Mouse (Mus musculus) T-helper 17 cell (primary cell): Measurements from ENCODE around the gene Tmem8b.

Experiments used
- in situ Hi-C, 2 experiments: fragments of 300-600 bp; cut with MboI, MseI; formaldehyde crosslinking; loops; 1 replicate in 1 of 2; 2 replicates in 1 of 2; pipeline ENCODE4 v1.15.1; 2025; ENCODE audit warnings: high pct_unique_total_duplicates in 2 of 2

Tmem8b gene

DNA sequence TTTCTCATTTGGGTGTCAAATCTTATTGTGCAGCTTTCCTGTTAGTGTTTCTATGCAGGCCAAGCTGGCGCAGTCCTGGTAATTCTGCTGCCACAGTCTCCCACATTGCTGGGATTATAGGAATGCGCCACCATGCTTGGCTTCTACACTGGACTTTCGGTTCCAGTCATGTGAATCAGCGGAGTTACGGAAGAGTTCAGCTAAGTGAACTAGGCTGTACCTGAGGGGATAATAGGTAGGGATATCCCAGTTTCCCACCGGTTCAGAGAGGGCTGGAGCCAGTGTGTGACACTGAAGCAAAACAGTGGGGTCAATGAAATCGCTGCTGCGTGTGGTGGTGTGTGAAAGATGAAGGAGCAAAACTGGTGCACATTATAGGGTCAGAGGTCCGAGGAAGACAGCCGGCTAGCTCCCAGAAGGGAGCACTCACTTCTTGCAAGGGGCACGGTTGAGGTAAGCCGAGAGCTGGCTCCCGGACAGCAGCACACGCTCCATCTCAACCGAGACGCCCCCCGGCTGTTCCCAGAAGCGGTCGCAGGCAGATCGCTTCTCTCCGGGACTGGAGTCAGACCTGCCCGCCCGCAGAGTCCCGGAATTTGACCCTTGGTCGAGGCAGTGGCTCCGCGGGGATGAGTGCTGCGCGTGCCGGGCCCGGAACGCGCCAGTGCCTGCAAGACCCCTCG lies 13.0 kb upstream of the Tmem8b start:
- in situ Hi-C loops: no loop called here

DNA sequence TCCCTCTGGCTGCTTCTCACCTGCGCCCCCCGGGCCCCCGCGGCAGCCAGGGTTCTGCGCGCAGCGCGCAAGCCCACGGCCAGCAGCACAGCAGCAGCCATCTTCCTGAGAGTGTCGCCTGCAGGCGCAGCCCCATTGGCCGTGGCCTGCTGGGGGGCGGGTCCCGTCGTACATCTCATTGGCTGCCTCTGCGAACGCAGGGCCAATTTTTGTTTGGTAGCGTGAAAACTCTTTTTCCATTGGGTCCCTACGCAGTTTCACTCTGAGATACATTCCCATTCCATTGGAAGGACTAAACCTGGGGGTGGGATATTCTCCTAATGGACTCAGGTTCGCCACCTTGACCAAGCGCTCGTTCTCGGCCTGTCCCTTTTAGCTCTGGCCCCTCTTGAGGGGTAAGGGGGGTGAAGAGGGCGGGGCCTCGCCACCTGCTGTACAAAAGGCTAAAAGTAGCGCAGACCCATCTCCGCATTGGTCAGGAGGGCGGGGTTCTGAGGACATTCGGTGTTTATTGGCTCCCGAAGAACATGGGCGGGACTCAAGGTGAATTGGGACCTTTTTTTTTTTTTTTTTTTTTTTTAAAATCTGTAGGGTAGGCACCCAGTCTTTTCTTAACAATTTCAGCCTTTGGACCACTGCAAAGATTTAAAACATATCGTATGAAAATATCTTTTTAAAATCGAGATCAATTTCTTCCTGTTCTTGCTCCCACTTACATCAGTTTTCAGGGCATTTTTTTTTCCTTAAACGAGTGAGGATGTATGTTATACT lies 12.2 kb upstream of the Tmem8b start, which contains the start of gene Hint2:
Hint2 (minus strand) TSS at position 128 of the 771 bp plus-strand sequence.
- in situ Hi-C loops: no loop called here

DNA sequence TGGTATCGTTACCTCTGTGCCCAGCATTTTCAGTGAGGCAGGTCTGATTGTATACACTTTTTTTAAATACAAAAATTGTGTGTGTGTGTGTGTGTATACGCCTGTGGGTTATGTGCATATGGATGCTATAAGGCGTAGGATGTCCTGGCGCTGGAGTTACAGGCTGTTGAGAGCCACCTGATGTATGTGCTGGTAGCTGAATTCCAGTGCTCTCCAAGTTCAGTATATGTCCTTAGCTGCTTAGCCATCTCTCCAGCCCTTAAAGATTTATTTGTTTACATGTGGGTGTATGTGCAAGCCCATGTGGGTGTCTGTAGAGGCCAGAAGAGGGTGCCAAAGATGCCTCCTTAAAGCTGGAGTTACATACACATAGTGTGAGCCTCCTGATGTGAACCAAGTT lies 11.6 kb upstream of the Tmem8b start:
- in situ Hi-C loops: no loop called here

DNA sequence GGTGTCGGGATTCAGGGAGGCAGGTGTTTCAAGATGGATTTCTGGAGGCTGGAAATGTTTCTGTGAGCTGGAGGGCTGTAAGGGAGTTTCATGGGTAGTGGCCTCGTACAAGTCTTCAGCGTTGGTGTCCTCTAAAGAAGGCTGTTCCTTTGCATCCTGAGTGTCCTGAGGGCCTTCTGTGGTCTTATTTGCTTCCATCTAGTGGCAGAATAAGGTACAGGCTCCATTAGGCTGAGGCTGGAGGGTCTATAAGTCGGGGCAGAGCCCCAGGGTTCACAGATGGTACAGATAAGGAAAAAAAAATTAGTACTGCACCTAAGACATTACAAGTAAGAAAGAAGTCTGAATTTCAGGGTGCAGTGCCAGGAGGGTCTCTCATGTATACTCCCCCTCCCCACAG lies 2.4 kb upstream of the Tmem8b start:
- in situ Hi-C loops: no loop called here

DNA sequence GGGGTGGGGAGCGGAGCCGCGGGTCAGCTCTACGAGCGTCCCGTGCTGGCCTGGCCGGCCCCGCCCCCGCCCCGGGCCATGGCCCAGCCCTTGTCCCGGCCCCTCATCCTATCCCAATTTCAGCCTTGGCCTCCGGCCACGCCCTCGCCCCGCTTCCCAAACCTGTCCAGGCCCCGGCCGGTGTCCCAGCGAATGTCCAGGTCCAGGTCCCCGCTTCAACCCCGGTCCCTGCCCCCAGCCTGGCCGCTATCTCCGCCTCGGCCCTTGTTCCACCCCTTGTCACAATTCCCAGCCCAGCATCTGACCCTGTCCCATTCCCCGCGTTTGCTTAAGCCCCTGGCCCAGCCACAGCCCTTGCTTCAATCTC lies 640 bp downstream of the Tmem8b start:
- in situ Hi-C loops: no loop called here

DNA sequence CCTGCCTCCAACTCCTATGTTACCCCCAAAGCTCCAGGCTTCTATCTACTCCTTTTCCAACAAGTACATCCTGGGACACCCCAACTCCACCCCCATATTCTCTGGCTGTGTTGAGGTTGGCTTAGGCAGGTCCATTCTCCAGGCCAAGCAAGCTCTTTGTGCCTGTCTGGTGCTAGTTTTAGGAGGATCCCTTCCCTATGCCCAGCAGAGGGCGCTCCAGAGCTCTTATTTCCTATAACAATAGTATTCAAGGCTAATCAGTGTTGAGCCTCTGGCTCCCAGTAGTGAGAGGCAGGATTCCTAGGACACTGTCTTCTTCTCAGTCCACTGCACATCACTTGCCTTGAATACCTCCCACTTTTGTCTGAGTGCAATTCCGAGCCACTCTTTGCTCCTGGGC lies 3.3 kb downstream of the Tmem8b start:
- in situ Hi-C loops: no loop called here

DNA sequence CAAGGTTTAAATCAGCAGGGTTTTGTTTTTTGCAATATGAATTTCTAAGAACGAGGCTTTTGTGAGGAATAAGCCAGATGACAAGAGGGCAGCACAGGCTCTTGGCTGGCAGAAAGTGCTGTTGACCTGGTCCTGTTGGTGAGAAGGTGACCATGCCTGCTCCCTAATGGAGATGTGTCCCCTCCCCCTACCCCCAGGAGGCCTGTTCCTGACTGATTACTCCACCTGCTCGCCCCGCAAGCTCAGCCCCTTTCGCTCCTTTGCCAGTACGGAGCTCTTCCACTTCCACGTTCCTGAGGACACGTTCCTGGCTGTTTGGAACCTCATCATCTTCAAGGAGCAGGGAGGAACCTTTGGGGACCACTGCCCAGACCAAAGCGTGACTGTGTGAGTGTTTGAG lies 4.9 kb downstream of the Tmem8b start:
- in situ Hi-C loops: no loop called here

DNA sequence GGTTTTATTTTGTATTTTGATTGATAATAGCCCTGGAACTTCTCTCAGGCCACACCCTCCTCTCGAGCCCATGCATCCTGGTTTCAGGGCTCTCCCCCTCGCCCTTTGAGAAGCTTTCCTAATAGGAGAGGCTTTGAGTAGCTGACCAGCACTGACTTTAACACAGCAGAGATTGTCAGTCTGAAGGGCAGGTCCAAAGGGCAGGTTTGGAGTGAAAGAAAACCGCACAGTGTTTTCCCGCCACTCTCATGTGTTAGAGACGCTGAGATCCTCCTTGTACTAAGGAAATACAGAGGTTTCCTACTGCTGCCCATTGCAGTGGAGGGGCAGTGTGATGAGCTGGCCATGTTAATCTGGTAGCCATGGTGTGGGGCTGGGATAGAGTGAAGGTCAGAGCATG lies 6.2 kb downstream of the Tmem8b start:
- in situ Hi-C loops: no loop called here

DNA sequence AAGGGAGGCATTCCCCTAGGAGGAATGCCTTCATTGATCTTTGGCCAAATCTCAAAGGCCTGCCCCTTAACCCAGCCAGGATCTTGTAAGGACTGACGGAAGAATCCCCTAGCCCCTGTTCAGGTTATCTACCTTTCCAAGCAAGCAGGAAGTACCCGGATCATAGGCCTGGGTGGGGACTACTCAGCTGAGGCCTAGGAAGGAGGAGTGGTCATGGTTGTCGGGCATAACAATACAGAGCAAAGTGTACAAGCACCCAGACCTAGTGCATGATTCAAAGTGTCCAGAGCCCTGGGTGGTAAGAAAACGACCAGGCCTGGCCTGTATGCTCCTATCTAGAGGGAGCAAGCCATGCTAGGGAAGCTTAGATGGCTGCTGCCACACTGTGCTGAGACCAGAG lies 6.8 kb downstream of the Tmem8b start:
- in situ Hi-C loops: no loop called here

DNA sequence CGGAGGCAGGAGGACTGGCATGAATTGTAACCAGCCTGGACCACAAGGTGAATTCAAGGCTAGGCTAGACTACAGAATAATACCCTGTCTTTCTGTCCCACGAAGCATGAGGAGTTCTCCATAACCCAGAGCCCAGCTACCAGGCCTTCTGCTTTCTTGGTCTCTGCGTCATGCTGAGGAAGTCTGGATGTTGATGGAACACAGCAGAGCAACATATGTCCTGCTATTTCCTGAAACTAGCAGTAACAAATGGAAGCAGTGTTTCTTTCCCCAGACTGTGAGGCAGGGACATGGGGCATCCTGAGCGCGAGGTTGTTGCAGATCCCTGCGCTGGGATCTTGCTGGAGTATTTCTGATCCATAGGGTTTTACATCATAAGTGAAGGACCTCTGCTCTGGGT lies 9.8 kb downstream of the Tmem8b start:
- in situ Hi-C loops: no loop called here

DNA sequence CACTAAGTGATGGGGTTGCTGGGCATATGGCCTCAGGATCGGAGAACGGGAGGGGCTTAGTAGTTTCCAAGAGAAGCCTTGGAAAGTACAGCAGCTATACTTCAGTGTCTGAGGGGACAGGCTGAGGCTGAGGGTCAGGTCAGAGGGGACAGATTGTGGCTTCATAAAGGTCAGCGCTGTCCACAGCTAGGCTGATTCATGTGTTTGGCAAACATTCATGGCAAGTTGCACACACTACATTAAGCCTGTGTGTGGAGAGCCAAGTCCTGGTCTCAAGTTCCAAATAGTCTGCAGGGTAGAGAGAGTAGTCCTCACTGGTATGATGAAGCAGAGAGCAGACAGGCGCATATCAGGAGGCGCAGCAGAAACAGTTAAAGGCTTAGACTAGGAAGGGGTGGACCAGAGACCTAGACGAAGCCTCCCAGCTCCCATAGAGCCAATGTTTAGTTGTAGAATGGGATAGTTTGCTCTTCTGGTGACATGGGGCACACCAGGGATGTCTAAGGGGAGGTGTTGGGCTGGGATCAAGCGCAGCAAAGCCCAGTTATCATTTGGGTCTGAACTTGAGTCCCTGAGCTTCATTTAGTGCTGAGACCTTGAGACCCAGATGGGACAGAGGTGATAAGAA lies 10.8 kb downstream of the Tmem8b start:
- in situ Hi-C loops: no loop called here

DNA sequence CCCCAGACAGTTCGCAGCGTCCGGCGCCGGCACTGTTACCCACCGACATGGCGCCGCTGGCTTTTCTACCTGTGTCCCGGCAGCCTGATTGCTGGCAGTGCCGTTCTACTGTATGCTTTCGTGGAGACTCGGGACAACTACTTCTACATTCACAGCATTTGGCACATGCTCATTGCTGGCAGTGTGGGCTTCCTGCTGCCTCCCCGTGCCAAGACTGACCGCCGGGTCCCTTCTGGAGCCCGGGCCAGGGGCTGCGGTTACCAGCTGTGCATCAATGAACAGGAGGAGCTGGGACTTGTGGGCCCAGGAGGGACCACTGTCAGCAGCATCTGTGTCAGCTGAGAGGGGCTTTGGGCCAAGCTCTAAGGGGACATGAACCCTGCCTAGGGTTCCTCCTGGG lies 21.2 kb downstream of the Tmem8b start:
- in situ Hi-C loops: loop anchor here in 1 of 2 experiments (5.0 kb wide), 1 partner anchor 92 kb away; no protein-coding TSS in a partner anchor

DNA sequence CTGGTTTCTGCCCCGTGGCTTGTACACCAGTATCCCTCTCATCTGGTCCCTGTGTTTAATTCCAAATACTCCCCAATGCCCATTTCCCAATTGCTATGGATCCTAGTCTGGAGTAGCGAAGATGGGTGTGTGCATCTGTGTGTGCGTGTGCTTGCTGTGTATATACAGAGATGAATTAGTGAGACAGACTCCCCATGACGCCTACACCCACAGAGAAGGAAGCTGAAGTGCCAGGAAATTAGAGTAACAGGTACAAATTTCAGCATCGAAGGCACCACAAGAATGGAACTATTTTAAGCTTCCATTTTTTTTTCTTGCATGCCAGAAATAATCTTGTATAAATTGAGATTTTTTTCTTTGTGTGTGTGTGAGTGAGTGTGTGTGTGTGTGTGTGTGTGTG lies 22.3 kb downstream of the Tmem8b start:
- in situ Hi-C loops: loop anchor here in 1 of 2 experiments (5.0 kb wide), 1 partner anchor 91 kb away; no protein-coding TSS in a partner anchor

DNA sequence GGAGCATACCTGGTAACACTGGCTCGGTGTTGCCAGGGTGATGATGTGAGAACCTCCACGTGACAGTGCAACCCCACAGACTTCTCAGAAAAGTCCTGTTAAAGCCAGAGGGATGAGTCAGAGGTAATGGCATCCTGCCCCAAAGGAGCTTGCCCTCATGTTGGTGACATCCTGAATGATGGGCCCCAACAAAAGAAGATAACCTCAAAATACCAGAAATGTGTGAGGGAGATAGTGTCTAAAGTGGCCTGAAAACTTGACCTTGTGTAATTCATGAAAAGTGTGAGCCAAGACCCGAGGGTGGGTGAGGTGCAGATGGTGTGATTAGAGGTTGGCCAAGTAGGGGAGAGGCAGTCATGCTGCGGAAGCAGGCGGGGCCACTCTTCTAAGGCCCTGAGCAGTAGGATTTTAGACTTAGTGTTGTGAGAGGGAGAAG lies 25.1 kb downstream of the Tmem8b start:
- in situ Hi-C loops: loop anchor here in 1 of 2 experiments (5.0 kb wide), 1 partner anchor 88 kb away; no protein-coding TSS in a partner anchor

DNA sequence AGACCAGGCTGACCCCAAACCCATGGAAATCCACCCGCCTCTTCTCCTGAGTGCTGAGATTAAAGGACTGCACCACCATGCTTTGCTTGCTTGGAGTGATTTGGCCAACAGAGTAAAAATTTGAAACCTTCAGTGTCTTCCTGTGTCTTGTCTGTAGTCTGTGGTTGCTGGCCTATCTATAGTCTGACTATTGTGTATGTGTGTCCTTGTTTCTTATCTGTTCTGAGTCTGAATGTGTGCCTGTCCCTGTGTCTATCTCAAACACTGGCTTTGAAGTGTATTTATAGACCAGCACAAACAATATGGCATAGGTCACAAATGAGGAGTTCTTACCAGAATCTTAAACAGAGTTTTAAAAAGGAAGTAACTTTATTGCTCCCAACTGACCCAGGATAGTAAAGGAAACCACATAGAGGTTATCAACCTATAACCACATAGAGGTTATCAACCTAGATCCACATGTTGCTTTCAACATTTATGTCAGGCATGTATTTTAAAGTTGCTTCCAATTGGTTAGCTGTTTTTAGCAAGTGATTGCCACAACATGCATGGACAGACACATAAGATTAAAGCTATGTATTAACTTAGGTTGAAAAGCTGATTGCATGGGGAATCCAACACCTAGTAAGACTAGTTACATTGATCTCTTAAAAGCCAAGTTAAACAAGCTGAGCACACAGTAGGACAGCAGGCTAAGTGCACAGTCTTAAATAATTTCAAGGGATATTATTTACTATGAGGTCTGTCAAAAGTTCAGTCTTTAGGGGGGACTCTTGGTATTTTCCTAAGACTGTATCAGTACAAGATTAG lies 25.9 kb downstream of the Tmem8b start:
- in situ Hi-C loops: loop anchor here in 1 of 2 experiments (5.0 kb wide), 1 partner anchor 88 kb away; no protein-coding TSS in a partner anchor

DNA sequence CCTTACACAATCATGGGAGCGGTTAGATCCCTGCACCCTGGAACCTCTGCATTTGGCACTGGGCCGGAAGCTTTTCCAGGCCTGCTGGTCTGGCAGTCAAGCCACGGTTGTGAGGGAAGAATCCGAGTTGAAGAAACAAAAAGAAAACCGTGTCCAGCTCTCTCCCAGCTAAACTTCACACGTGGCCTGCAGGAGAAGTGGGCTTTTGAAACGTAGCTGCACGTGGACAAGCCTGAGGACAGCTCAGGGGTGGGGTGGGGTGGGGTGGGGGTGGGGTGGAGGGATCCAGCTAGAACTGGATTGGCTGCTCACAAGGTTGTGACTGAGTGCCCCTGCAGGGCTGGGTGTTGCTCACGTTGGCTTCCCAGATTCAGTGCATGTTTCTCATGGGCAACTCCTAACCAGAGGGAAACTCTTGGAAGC lies 26.5 kb downstream of the Tmem8b start:
- in situ Hi-C loops: no loop called here

DNA sequence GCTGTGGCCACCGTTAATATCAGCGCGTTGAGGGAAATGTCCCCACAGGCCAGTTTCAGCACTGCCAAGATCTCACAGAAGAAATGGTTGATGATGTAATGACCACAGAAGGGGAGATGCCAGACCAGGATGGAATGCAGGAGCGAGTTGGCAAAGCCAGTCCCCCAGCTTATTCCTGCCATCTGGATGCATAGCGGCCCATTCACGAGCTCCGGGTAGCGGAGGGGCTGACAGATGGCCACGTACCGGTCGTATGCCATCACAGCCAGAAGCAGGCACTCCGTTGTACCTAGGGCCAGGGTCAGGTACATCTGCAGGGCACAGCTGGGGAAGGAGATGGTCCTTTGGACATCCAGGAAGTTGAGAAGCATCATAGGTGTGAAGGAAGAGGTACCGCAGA lies 27.8 kb downstream of the Tmem8b start:
- in situ Hi-C loops: no loop called here

DNA sequence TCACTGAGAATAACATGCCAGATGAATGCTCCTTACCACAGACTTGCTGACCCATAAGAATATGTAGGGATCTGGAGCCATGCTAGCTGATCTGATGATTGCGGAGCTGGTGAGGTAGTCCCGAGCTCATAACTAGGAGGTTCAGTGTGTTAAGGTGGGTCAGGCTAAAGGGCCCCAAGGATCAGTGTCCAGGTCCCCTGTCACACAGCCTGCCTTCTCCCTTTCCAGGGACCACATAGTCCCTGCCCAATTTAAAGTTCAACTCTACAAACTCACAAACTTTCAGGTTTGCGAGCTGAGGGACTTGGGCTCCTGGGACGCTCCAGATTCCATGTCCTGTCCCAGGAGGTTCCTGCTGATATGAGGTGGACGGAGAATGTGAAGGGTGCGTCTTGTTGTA lies 31.9 kb downstream of the Tmem8b start, which contains the start of gene Olfr70:
Olfr70 (minus strand) TSS at position 101 of the 400 bp plus-strand sequence.
- in situ Hi-C loops: no loop called here

DNA sequence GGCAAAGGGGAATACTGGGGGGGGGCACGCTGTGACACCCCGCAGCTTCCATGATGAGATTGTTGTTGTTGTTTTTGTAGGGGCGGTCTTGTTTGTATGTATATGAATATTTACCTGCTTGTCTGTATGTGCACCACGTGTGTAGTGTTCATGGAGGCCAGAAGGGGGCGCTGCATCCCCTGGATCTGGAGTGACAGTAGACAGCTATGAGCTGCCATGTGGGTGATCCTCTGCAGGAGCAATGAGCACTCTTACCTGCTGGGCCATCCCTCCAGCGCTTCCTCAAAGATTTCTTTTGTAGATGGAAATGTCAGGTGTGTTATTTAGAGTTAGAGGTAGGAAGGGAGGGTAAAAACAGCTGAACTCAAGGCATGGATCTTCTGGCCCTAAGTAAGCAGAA lies 34.7 kb downstream of the Tmem8b start:
- in situ Hi-C loops: no loop called here

DNA sequence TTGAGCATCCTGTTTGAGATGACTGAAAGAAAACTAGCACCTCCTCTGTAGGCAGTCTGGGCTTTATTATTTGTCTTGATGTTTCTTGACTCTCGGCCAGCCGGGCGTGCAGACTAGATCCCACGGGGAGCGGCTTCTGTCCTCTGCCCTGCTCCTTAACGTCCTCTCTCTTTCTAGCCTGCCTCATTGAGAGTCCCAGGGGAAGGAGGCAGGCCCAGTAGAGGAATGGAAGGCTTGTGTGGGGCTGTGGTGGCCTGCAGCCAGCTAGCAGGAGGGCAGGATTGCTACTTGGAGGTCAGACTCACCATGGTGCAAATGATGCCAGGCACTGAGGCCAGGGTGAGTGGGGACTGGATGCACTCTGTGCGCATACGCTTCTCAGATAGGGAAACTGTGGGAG lies 35.1 kb downstream of the Tmem8b start:
- in situ Hi-C loops: no loop called here

DNA sequence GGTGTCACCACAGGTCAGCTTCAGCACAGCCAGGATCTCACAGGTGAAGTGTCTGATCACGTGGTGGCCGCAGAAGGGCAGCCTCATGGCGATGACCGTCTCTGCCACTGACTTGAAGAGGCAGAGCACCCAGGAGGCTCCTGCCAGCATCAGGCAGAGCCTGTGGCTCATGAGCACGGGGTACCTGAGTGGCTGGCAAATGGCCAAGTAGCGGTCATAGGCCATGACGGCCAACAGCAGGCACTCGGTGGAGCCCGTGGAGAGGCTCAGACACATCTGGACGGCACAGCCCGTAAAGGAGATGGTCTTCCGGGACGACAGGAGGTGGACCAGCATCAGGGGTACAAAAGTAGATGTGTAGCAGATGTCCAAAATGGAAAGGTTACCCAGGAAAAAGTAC lies 37.2 kb downstream of the Tmem8b start:
- in situ Hi-C loops: loop anchor here (5.0 kb wide), 1 partner anchor 74 kb away; the partner anchor contains the start of gene Npr2 (in 2 of the 2)
